13 mouse cellular contexts compared by ENCODE assay signal in genomic region chr11:76268521-76269065, GRCm38 (mm10). TPM values are rescaled to one million over a fixed set of nuclear protein-coding genes. Genes with fewer than 3 reads are reported as not detected.
DNase-seq lines count a peak whose midpoint lies in the region; ATAC-seq lines count a peak whose summit lies in the region.
"Had no signal": no experiment of that assay in that cellular context is flagged by ENCODE, and none has a peak within 500 bp of the region (broad histone marks: within the 10 kb centered on the region; RNA-seq: fewer than 3 reads in every experiment).

No protein-coding gene starts in this region.

- no peaks in the 10 kb centered on the region for H3K9me3 ChIP-seq in embryonic facial prominence, embryonic 11.5 days (replicated peaks; ENCODE audit: control insufficient read depth, low read length)
- H3K9me3 ChIP-seq in hindbrain, embryonic 13.5 days, result no peaks in the 10 kb centered on the region
- no peaks in the 10 kb centered on the region for H3K9me3 ChIP-seq in midbrain, embryonic 16.5 days (replicated peaks; ENCODE audit: control insufficient read depth, low read length, poor library complexity, severe bottlenecking)

- no peaks in the 10 kb centered on the region for H3K4me1 ChIP-seq in embryonic facial prominence, embryonic 11.5 days (ENCODE audit: control insufficient read depth, insufficient read depth, low read length)
- peaks cover 30% of the 10 kb centered on the region for H3K4me1 ChIP-seq in hindbrain, embryonic 13.5 days (replicated peaks)
- H3K4me1 ChIP-seq in midbrain, embryonic 16.5 days (ENCODE audit: control insufficient read depth, insufficient read depth, low read length), result peaks cover 12% of the 10 kb centered on the region; the same call in 1 of the 2 replicates

- H3K27me3 ChIP-seq in embryonic facial prominence, embryonic 11.5 days (ENCODE audit: control insufficient read depth, insufficient read depth, low read length), result no peaks in the 10 kb centered on the region
- H3K27me3 ChIP-seq in hindbrain, embryonic 13.5 days, result no peaks in the 10 kb centered on the region
- H3K27me3 ChIP-seq in midbrain, embryonic 16.5 days (ENCODE audit: control insufficient read depth, insufficient read depth, low read depth, low read length), result no peaks in the 10 kb centered on the region

- 71% methylated on average over 6 of the region's 6 CpGs for WGBS in embryonic facial prominence, embryonic 11.5 days
- WGBS in hindbrain, embryonic 13.5 days, result 58% methylated on average over 6 of the region's 6 CpGs
- 38% methylated on average over 6 of the region's 6 CpGs for WGBS in midbrain, embryonic 16.5 days

- no peak overlapping the region; the same call in 1 of the 2 replicates for H3K9ac ChIP-seq in embryonic facial prominence, embryonic 11.5 days (replicated peaks; ENCODE audit: low read length)
- H3K9ac ChIP-seq in hindbrain, embryonic 13.5 days, result peak overlapping the region; percentile 14; the same call in 1 of the 2 replicates
- no peak overlapping the region for H3K9ac ChIP-seq in midbrain, embryonic 16.5 days (ENCODE audit: low read depth, low read length)

- no peak for ATAC-seq in embryonic facial prominence, embryonic 11.5 days (replicated peaks; ENCODE audit: insufficient number of reproducible peaks, low FRiP score, low TSS enrichment, low read depth)
- ATAC-seq in hindbrain, embryonic 13.5 days (ENCODE audit: low FRiP score), result no peak
- ATAC-seq in midbrain, embryonic 16.5 days, result no peak

- H3K36me3 ChIP-seq in embryonic facial prominence, embryonic 11.5 days (replicated peaks; ENCODE audit: control insufficient read depth, insufficient read depth, low read depth, low read length), result no peaks in the 10 kb centered on the region
- H3K36me3 ChIP-seq in hindbrain, embryonic 13.5 days, result peaks cover 6% of the 10 kb centered on the region; the same call in 1 of the 2 replicates
- H3K36me3 ChIP-seq in midbrain, embryonic 16.5 days (ENCODE audit: control insufficient read depth, insufficient read depth, low read length), result no peaks in the 10 kb centered on the region

- H3K4me2 ChIP-seq in embryonic facial prominence, embryonic 11.5 days (ENCODE audit: low read depth, low read length), result no peak overlapping the region
- H3K4me2 ChIP-seq in hindbrain, embryonic 13.5 days, result no peak overlapping the region
- H3K4me2 ChIP-seq in midbrain, embryonic 16.5 days (ENCODE audit: low read length), result no peak overlapping the region

- H3K27ac ChIP-seq in embryonic facial prominence, embryonic 11.5 days (replicated peaks; ENCODE audit: low read depth, low read length), result peak overlapping the region; percentile 56; the same call in 1 of the 2 replicates
- peak overlapping the region; percentile 90 for H3K27ac ChIP-seq in hindbrain, embryonic 13.5 days
- H3K27ac ChIP-seq in midbrain, embryonic 16.5 days (ENCODE audit: low read length), result peak overlapping the region; percentile 15

- no peak overlapping the region for H3K4me3 ChIP-seq in embryonic facial prominence, embryonic 11.5 days (ENCODE audit: low read depth, low read length)
- no peak overlapping the region for H3K4me3 ChIP-seq in hindbrain, embryonic 13.5 days
- no peak overlapping the region for H3K4me3 ChIP-seq in midbrain, embryonic 16.5 days (ENCODE audit: low read depth, low read length)
- H3K4me3 ChIP-seq: myocyte had no signal

- DNase-seq in R1 (ENCODE audit: low read depth, low spot score), result peak; percentile 41
- DNase-seq in embryonic facial prominence, embryonic 11.5 days (ENCODE audit: low spot score), result no peak
- DNase-seq in cerebellum, adult 9-11 months, result no peak
- no peak for DNase-seq in retina, postnatal 1 day
- DNase-seq in adrenal gland, postnatal 4 days (ENCODE audit: low spot score in 2 of 2), result no peak
- DNase-seq: gastrocnemius, postnatal 10 days; kidney, postnatal 36 days; lung, postnatal 10 days; thymus, adult 18-20 months had no signal

RNA-seq across cellular contexts. Expression of gene Glod4, which starts 25.1 kb away (rescaled TPM):
- 152 and 158 TPM in 2 replicates for polyA plus RNA-seq in embryonic facial prominence, embryonic 11.5 days (2014; fragmentation: Nextera tagmentation; extraction: Ambion mirVana)
- 121 and 124 TPM in 2 replicates for polyA plus RNA-seq in hindbrain, embryonic 13.5 days (2015; fragmentation: Nextera tagmentation; extraction: Ambion mirVana)
- 121 and 123 TPM in 2 replicates for polyA plus RNA-seq in midbrain, embryonic 16.5 days (2015; fragmentation: Nextera tagmentation; extraction: Ambion mirVana)
- 100 to 1,000 TPM in 1 of 2 experiments, 10 to 100 TPM in 1; 85.6 to 109 TPM for total RNA-seq in adrenal gland, postnatal 4 days (2021)

RNA-seq across cellular contexts. Expression of gene Mrm3, which starts 25.1 kb away (rescaled TPM):
- polyA plus RNA-seq in embryonic facial prominence, embryonic 11.5 days (2014; fragmentation: Nextera tagmentation; extraction: Ambion mirVana), result 22.4 and 25.1 TPM in 2 replicates
- polyA plus RNA-seq in hindbrain, embryonic 13.5 days (2015; fragmentation: Nextera tagmentation; extraction: Ambion mirVana), result 20.0 and 20.4 TPM in 2 replicates
- polyA plus RNA-seq in midbrain, embryonic 16.5 days (2015; fragmentation: Nextera tagmentation; extraction: Ambion mirVana), result 25.4 and 26.5 TPM in 2 replicates
- 10 to 100 TPM; 21.3 to 22.1 TPM for total RNA-seq in adrenal gland, postnatal 4 days (2021)

RNA-seq across cellular contexts. Expression of gene Gemin4, which starts 51.1 kb away (rescaled TPM):
- polyA plus RNA-seq in embryonic facial prominence, embryonic 11.5 days (2014; fragmentation: Nextera tagmentation; extraction: Ambion mirVana), result 54.7 and 55.6 TPM in 2 replicates
- polyA plus RNA-seq in hindbrain, embryonic 13.5 days (2015; fragmentation: Nextera tagmentation; extraction: Ambion mirVana), result 12.6 and 15.6 TPM in 2 replicates
- polyA plus RNA-seq in midbrain, embryonic 16.5 days (2015; fragmentation: Nextera tagmentation; extraction: Ambion mirVana), result 13.8 and 15.4 TPM in 2 replicates
- total RNA-seq in adrenal gland, postnatal 4 days (2021), result 10 to 100 TPM in 1 of 2 experiments, 1 to 10 TPM in 1; 9.6 to 10.3 TPM

RNA-seq across cellular contexts. Expression of gene Dbil5, which starts 51.2 kb away (rescaled TPM):
- 0.39 and 1.2 TPM in 2 replicates for polyA plus RNA-seq in embryonic facial prominence, embryonic 11.5 days (2014; fragmentation: Nextera tagmentation; extraction: Ambion mirVana)
- 0.62 and 1.4 TPM in 2 replicates for polyA plus RNA-seq in hindbrain, embryonic 13.5 days (2015; fragmentation: Nextera tagmentation; extraction: Ambion mirVana)
- polyA plus RNA-seq in midbrain, embryonic 16.5 days (2015; fragmentation: Nextera tagmentation; extraction: Ambion mirVana), result 0.40 and 1.0 TPM in 2 replicates
- total RNA-seq in adrenal gland, postnatal 4 days (2021), result under 1 TPM in 1 of 2 experiments, not detected in 1; 0.59 TPM
- total RNA-seq: gastrocnemius, postnatal 10 days had no signal
- polyA plus RNA-seq: limb, embryonic 11.5 days had no signal

Comparison
In these comparisons a context has a peak if more than half of its experiments do, and no peak if none do; other contexts are left out.
1. H3K27ac ChIP-seq: peak in every context shown above with its lines; median percentile 90 in hindbrain, embryonic 13.5 days; 56 in embryonic facial prominence, embryonic 11.5 days; 15 in midbrain, embryonic 16.5 days.